In the genomic region with DNA sequence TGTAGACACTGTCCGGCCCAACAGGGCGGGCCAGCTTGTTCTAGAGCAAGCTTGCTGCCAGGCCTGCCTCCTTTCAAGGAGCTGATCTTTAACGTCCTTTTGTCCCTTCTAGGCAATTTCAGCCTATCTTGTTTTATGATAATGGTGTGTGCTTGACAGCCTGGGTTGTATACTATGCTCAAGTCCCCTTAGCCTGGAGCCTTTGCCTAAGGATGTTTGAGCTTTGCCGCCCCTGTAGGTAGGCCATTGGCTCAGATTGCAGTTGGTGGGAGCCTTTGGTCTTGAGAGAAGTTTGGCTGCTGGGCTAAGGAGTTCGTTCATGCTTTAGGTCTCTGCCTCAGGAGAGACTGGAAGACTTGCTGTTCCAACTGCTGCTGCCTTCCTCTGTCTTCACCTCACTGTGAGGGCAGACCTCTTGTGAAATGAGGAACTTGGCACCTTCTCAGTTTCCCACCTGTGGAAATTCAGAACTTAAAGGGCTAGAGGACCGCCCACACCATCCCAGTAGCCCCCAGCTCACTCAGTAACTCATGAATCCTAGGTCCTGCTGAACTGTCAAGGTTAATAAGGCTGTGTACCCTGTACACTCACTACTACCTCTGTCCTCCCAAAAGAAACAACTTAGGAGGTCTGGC, we compare ENCODE assay signal across 8 mouse cellular contexts. TPM values are rescaled to one million over a fixed set of nuclear protein-coding genes. Genes with fewer than 3 reads are reported as not detected.
DNase-seq lines count a peak whose midpoint lies in the region; ATAC-seq and TF ChIP-seq lines count a peak whose summit lies in the region.

No protein-coding gene starts in this region.

- H3K4me1 ChIP-seq in heart, embryonic 12.5 days (replicated peaks), result peaks cover 59% of the 10 kb centered on the region
- H3K4me1 ChIP-seq in embryonic facial prominence, embryonic 10.5 days, result peaks cover 50% of the 10 kb centered on the region
- 0 out of 2 replicates have a peak, but pooled peaks cover 21% of the 10 kb centered on the region for H3K4me1 ChIP-seq in intestine, postnatal 0 days (replicated peaks; ENCODE audit: control insufficient read depth, insufficient read depth, low read length)
- peaks cover 42% of the 10 kb centered on the region for H3K4me1 ChIP-seq in midbrain, embryonic 15.5 days

- ATAC-seq in heart, embryonic 12.5 days (ENCODE audit: insufficient number of reproducible peaks, low FRiP score), result no peak
- ATAC-seq in intestine, postnatal 0 days, result no peak
- ATAC-seq in midbrain, embryonic 15.5 days (replicated peaks), result no peak

- no peaks in the 10 kb centered on the region for H3K27me3 ChIP-seq in heart, embryonic 12.5 days (replicated peaks)
- H3K27me3 ChIP-seq in embryonic facial prominence, embryonic 10.5 days (replicated peaks; ENCODE audit: low read depth, poor library complexity, severe bottlenecking), result no peaks in the 10 kb centered on the region
- H3K27me3 ChIP-seq in intestine, postnatal 0 days (replicated peaks; ENCODE audit: control insufficient read depth, insufficient read depth, low read length), result no peaks in the 10 kb centered on the region
- H3K27me3 ChIP-seq in midbrain, embryonic 15.5 days (replicated peaks), result no peaks in the 10 kb centered on the region

- H3K4me2 ChIP-seq in heart, embryonic 12.5 days, result peak overlapping the region; percentile 89
- H3K4me2 ChIP-seq in intestine, postnatal 0 days (replicated peaks; ENCODE audit: low read depth), result peak overlapping the region; percentile 83
- H3K4me2 ChIP-seq in midbrain, embryonic 15.5 days, result peak overlapping the region; percentile 97

- whole genome bisulfite sequencing in heart, embryonic 12.5 days, result 23% methylated on average over 6 of the region's 6 CpGs
- 39% methylated on average over 6 of the region's 6 CpGs for WGBS in embryonic facial prominence, embryonic 10.5 days
- WGBS in intestine, postnatal 0 days, result 24% methylated on average over 6 of the region's 6 CpGs
- WGBS in midbrain, embryonic 15.5 days, result 39% methylated on average over 6 of the region's 6 CpGs

- peak overlapping the region; percentile 92 for H3K4me3 ChIP-seq in heart, embryonic 12.5 days
- H3K4me3 ChIP-seq in embryonic facial prominence, embryonic 10.5 days, result peak overlapping the region; percentile 87
- peak overlapping the region; percentile 90 for H3K4me3 ChIP-seq in intestine, postnatal 0 days (ENCODE audit: low read depth, low read length)
- peak overlapping the region; percentile 84 for H3K4me3 ChIP-seq in midbrain, embryonic 15.5 days

- peak overlapping the region; percentile 88 for H3K27ac ChIP-seq in heart, embryonic 12.5 days (ENCODE audit: poor library complexity, severe bottlenecking)
- H3K27ac ChIP-seq in embryonic facial prominence, embryonic 10.5 days (replicated peaks), result peak overlapping the region; percentile 87
- H3K27ac ChIP-seq in intestine, postnatal 0 days (ENCODE audit: low read depth, low read length), result peak overlapping the region; percentile 88
- H3K27ac ChIP-seq in midbrain, embryonic 15.5 days, result no peak overlapping the region

- DNase-seq in heart, adult 18-20 months, result no peak
- no peak for DNase-seq in embryonic facial prominence, embryonic 10.5 days (ENCODE audit: low spot score)
- DNase-seq in right cerebral cortex, postnatal 10 days (ENCODE audit: low spot score in 2 of 2), result no peak
- no peak for DNase-seq in adipocyte (ENCODE audit: low spot score)
- DNase-seq in c-Kit-positive CD71-positive TER-119-positive erythroid progenitor cells, embryonic 14.5 days (ENCODE audit: low spot score), result no peak

- no peaks in the 10 kb centered on the region for H3K9me3 ChIP-seq in heart, embryonic 12.5 days (replicated peaks)
- no peaks in the 10 kb centered on the region for H3K9me3 ChIP-seq in embryonic facial prominence, embryonic 10.5 days
- no peaks in the 10 kb centered on the region for H3K9me3 ChIP-seq in intestine, postnatal 0 days (ENCODE audit: control insufficient read depth)
- no peaks in the 10 kb centered on the region for H3K9me3 ChIP-seq in midbrain, embryonic 15.5 days

- H3K9ac ChIP-seq in heart, embryonic 12.5 days, result peak overlapping the region; percentile 95
- H3K9ac ChIP-seq in intestine, postnatal 0 days (ENCODE audit: low read depth, low read length), result peak overlapping the region; percentile 54; the same call in 1 of the 2 replicates
- H3K9ac ChIP-seq in midbrain, embryonic 15.5 days, result peak overlapping the region; percentile 63

- TF ChIP-seq CTCF in intestine, postnatal 0 days (IDR thresholded peaks at IDR 0.05; ENCODE audit: low read depth), result no peak

- peaks cover 28% of the 10 kb centered on the region for H3K36me3 ChIP-seq in heart, embryonic 12.5 days
- H3K36me3 ChIP-seq in embryonic facial prominence, embryonic 10.5 days (replicated peaks), result peaks cover 51% of the 10 kb centered on the region
- H3K36me3 ChIP-seq in intestine, postnatal 0 days (ENCODE audit: control insufficient read depth, insufficient read depth), result peaks cover 25% of the 10 kb centered on the region
- H3K36me3 ChIP-seq in midbrain, embryonic 15.5 days (replicated peaks), result peaks cover 7% of the 10 kb centered on the region; the same call in 1 of the 2 replicates

RNA-seq across cellular contexts. Expression of a gene that starts 2.0 kb away (rescaled TPM):
- 87.0 and 88.7 TPM in 2 replicates for polyA plus RNA-seq in heart, embryonic 12.5 days (2016; fragmentation: Nextera tagmentation; extraction: Ambion mirVana)
- total RNA-seq in heart, adult 18-20 months (2021), result 100 to 1,000 TPM; 101 to 107 TPM
- polyA plus RNA-seq in embryonic facial prominence, embryonic 10.5 days (2016; fragmentation: Nextera tagmentation; extraction: Ambion mirVana), result 81.8 and 83.5 TPM in 2 replicates
- 177 and 201 TPM in 2 replicates for polyA plus RNA-seq in intestine, postnatal 0 days (2015; fragmentation: Nextera tagmentation; extraction: Ambion mirVana)
- 107 and 111 TPM in 2 replicates for polyA plus RNA-seq in midbrain, embryonic 15.5 days (2015; fragmentation: Nextera tagmentation; extraction: Ambion mirVana)

RNA-seq across cellular contexts. Expression of a gene that starts 27.7 kb away (rescaled TPM):
- 0.34 and 0.44 TPM in 2 replicates for polyA plus RNA-seq in heart, embryonic 12.5 days (2016; fragmentation: Nextera tagmentation; extraction: Ambion mirVana)
- 10 to 100 TPM; 13.8 TPM for total RNA-seq in heart, adult 18-20 months (2021)
- 0.12 and 0.39 TPM in 2 replicates for polyA plus RNA-seq in embryonic facial prominence, embryonic 10.5 days (2016; fragmentation: Nextera tagmentation; extraction: Ambion mirVana)
- 1.8 and 2.3 TPM in 2 replicates for polyA plus RNA-seq in intestine, postnatal 0 days (2015; fragmentation: Nextera tagmentation; extraction: Ambion mirVana)
- 0.40 and 0.47 TPM in 2 replicates for polyA plus RNA-seq in midbrain, embryonic 15.5 days (2015; fragmentation: Nextera tagmentation; extraction: Ambion mirVana)

RNA-seq across cellular contexts. Expression of a gene that starts 37.1 kb away (rescaled TPM):
- polyA plus RNA-seq in heart, embryonic 12.5 days (2016; fragmentation: Nextera tagmentation; extraction: Ambion mirVana), result 10.9 and 13.0 TPM in 2 replicates
- 10 to 100 TPM; 21.5 to 22.1 TPM for total RNA-seq in heart, adult 18-20 months (2021)
- polyA plus RNA-seq in embryonic facial prominence, embryonic 10.5 days (2016; fragmentation: Nextera tagmentation; extraction: Ambion mirVana), result 12.5 and 13.6 TPM in 2 replicates
- polyA plus RNA-seq in intestine, postnatal 0 days (2015; fragmentation: Nextera tagmentation; extraction: Ambion mirVana), result 3.6 and 4.0 TPM in 2 replicates
- polyA plus RNA-seq in midbrain, embryonic 15.5 days (2015; fragmentation: Nextera tagmentation; extraction: Ambion mirVana), result 16.1 and 16.4 TPM in 2 replicates

RNA-seq across cellular contexts. Expression of a gene that starts 42.9 kb away (rescaled TPM):
- polyA plus RNA-seq in heart, embryonic 12.5 days (2016; fragmentation: Nextera tagmentation; extraction: Ambion mirVana), result 29.8 and 31.0 TPM in 2 replicates
- total RNA-seq in heart, adult 18-20 months (2021), result 10 to 100 TPM; 32.2 to 32.5 TPM
- polyA plus RNA-seq in embryonic facial prominence, embryonic 10.5 days (2016; fragmentation: Nextera tagmentation; extraction: Ambion mirVana), result 25.5 and 26.3 TPM in 2 replicates
- 15.2 and 17.1 TPM in 2 replicates for polyA plus RNA-seq in intestine, postnatal 0 days (2015; fragmentation: Nextera tagmentation; extraction: Ambion mirVana)
- polyA plus RNA-seq in midbrain, embryonic 15.5 days (2015; fragmentation: Nextera tagmentation; extraction: Ambion mirVana), result 141 and 149 TPM in 2 replicates

RNA-seq across cellular contexts. Expression of a gene that starts 52.4 kb away (rescaled TPM):
- polyA plus RNA-seq in heart, embryonic 12.5 days (2016; fragmentation: Nextera tagmentation; extraction: Ambion mirVana), result 0.57 TPM in 1 of 2 replicates, not detected in the other
- not detected for total RNA-seq in heart, adult 18-20 months (2021)
- polyA plus RNA-seq in embryonic facial prominence, embryonic 10.5 days (2016; fragmentation: Nextera tagmentation; extraction: Ambion mirVana), result 0.98 and 1.3 TPM in 2 replicates
- polyA plus RNA-seq in intestine, postnatal 0 days (2015; fragmentation: Nextera tagmentation; extraction: Ambion mirVana), result 0.26 and 0.34 TPM in 2 replicates
- polyA plus RNA-seq in midbrain, embryonic 15.5 days (2015; fragmentation: Nextera tagmentation; extraction: Ambion mirVana), result not detected in 2 replicates
